Mouse (Mus musculus): Measurements from ENCODE around the gene Csk.

DNA sequence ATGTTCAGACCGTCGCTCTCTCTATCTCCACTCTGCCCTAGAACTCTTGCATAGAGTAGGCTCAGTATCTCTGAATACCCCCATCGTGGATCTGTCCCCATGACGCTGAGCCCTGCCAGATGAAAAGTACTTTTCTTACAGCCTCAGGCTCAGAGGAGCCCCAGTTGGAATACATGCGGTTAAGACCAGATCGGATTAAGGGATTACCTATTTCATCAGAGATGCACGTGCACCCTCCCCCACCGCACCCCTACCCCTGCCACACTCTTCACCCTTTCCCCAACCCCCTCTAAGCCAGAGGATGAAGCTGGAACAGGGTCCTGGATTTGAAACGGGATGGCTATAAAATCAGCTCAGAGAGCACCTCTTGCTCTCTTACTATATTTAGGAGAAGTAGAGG is 47.9 kb downstream of the Csk start:
- TF ChIP-seq POLR2A (IDR thresholded peaks at IDR 0.05; ENCODE audit: insufficient read depth, low read depth, low read length), result no peak
- TF ChIP-seq CTCF (IDR thresholded peaks at IDR 0.05; ENCODE audit: insufficient read depth, low read depth, low read length), result no peak
